Mouse (Mus musculus) embryonic stem cell, embryonic (primary cell): Measurements from ENCODE around the gene Copz1.

ENCODE experiments used
- CTCF ChIA-PET, 4 experiments: fragments of 300-600 bp in 2 of 4; fragments of 350-600 bp in 2 of 4; sonication (Branson Sonifier 250); formaldehyde crosslinking; loops; one replicate each; lab custom pipeline; 2022; ENCODE audit warnings: inconsistent platforms in 2 of 4; lab: Charles Lee
- POLR2A ChIA-PET, 4 experiments: fragments of 300-600 bp in 2 of 4; fragments of 350-600 bp in 2 of 4; sonication (Branson Sonifier 250); formaldehyde crosslinking; loops; one replicate each; lab custom pipeline; 2022; ENCODE audit warnings: antibody characterized with exemption in 4 of 4, inconsistent platforms in 1 of 4; lab: Charles Lee

The Copz1 gene

DNA sequence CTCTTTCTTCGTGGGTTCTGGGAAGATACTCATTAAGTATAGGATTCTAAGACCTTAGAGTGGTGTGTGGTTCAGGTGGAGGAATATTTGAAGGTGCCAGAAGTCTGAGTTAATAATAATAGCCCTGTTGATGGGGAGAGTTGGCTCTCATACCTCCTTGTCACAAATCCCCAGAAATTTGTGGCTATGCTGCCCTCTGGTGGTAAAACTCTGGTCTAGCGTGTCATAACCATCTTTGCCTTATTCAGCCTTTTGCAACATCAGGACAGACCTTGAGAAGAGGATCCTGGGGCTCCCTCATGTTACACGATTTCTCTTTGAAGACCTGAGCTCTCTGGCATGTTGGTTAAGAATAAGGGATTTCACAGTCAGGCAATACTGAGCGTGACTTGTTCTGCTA lies 69.9 kb downstream of the Copz1 start:
- ChIA-PET CTCF (interaction anchor here in 3 of 4 experiments (0.5 to 12.5 kb wide), 18 partner anchors 11 to 620 kb away, joined by 3 to 141 read pairs (median 4); partner anchors contain the start of genes Calcoco1 (in 1 of the 3), Copz1 (in 1 of the 3) and Hoxc10 (in 1 of the 3)), POLR2A (interaction anchor here in 1 of 4 experiments (0.7 to 2.4 kb wide), 6 partner anchors 10 to 209 kb away, joined by 3 to 14 read pairs (median 3); partner anchors contain the start of gene Itga5)

DNA sequence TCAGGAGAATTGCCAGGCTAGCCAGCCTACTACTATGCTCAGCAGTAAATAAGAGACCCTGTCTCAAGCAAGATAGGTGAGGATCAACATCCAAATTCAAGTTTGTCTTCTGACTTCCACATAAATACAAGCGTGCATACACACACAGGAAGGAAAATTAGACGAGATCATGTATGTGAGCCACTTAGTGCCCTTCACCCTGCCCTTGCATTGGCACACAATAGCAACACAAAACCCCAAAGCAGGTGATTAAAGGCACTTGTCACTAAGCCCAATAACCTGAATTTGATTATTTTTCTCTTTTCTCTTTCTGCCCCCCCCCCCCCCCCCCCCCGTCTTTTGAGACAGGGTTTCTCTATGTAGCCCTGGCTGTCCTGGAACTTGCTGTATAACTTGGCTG lies 70.5 kb downstream of the Copz1 start:
- ChIA-PET POLR2A (interaction anchor here in 1 of 4 experiments (0.7 to 0.9 kb wide), 2 partner anchors 10 to 15 kb away, joined by 3 read pairs; no protein-coding TSS in a partner anchor), CTCF (interaction anchor here in 3 of 4 experiments (0.5 to 12.5 kb wide), 18 partner anchors 10 to 621 kb away, joined by 3 to 141 read pairs (median 4); partner anchors contain the start of genes Calcoco1 (in 1 of the 3), Copz1 (in 1 of the 3) and Hoxc10 (in 1 of the 3))

DNA sequence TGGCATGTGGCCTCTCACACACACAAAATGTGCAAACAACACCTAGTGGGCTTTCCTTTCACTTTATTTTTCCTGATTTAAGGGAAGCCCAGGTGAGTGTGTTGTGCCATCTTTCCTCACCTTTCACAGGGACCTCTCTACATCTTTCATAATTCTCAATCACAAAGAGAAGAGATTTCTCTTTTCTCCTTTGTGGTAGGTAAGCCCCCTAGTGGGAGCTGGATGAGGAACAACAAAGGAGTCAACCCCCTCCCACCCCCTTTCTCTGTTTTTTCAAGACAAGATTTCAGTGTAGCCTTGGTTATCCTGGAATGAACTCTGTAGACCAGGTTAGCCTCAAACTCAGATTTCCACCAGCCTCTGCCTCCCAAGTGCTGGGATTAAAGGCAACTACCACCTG lies 71.0 kb downstream of the Copz1 start:
- POLR2A ChIA-PET = interaction anchor here in 3 of 4 experiments (0.8 to 2.6 kb wide), 5 partner anchors 15 to 35 kb away, joined by 3 to 12 read pairs (median 3); no protein-coding TSS in a partner anchor
- CTCF ChIA-PET = interaction anchor here (0.6 to 12.5 kb wide), 11 partner anchors 9 to 59 kb away, joined by 3 to 141 read pairs (median 6); no protein-coding TSS in a partner anchor

DNA sequence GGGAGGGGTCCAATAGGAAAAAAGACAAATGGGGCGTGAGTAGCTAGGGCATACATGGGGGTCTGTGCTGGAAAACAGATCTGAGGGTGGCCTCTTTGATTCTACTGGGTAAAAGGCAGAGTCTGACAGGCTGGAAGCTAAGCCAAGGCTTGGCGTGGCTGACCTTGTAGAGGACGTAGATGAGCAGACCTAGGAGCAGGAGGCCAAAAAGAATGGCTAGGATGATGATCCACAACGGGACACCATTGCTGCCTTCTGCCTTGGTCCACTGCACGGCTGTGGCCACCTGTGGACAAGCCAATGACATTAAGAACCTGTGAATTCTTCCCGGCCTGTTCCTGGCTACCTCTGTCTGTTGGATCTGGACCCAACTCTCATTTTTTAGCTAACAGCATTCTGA lies 73.3 kb downstream of the Copz1 start:
- ChIA-PET CTCF (interaction anchor here in 3 of 4 experiments (0.7 to 11.1 kb wide), 6 partner anchors 8 to 379 kb away, joined by 3 to 81 read pairs (median 3); partner anchors contain the start of gene Hoxc10 (in 1 of the 3)), POLR2A (interaction anchor here in 1 of 4 experiments (0.6 to 2.6 kb wide), 4 partner anchors 14 to 129 kb away, joined by 3 to 12 read pairs (median 4); no protein-coding TSS in a partner anchor)

- ChIA-PET CTCF (interaction anchor here (0.5 to 1.6 kb wide), 12 partner anchors 11 to 138 kb away, joined by 3 to 10 read pairs (median 4); no protein-coding TSS in a partner anchor), POLR2A (interaction anchor here in 2 of 4 experiments (0.6 to 1.8 kb wide), 6 partner anchors 8 to 286 kb away, joined by 3 to 6 read pairs (median 4); partner anchors contain the start of gene Zfp385a (in 1 of the 2))
Measured at GRCm38 (mm10) chr15:103347275-103347684, 74.8 kb downstream of the Copz1 start.
